Mouse (Mus musculus): ENCODE measurements around the gene Gm13769.
"Not testable (repeated sequence)": the region's sequence is repeated elsewhere in the genome, so short reads cannot be mapped to it uniquely, and the experiment has no call there.

DNA sequence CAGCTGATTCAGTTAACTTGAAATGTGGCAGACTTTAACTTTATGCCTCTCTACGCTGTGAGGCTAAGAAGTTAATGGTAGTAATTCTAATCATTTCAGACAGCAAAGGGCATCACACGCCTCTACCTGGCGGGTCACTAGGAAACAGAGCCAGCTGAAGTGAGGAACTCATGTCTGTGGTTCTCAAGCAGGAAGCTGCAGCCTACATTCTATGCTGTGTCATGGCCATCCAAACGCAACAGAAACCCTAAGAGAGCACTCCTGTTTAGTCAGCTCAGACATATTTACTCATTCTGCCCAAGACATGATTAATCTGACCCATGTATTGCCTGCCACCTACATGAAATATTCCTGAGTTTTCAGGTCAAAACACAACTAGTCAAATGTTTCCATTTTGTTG, 24.7 kb downstream of the Gm13769 start:
- TF ChIP-seq CTCF (IDR thresholded peaks at IDR 0.05; ENCODE audit: low read depth, low read length); POLR2A (IDR thresholded peaks at IDR 0.05; ENCODE audit: insufficient read depth, low read length); EP300 (IDR thresholded peaks at IDR 0.05; ENCODE audit: insufficient read depth, low read depth, low read length): not testable (repeated sequence)
